Comparison of ENCODE assay signal across 8 mouse cellular contexts in genomic region chr5:36712553-36713534, GRCm38 (mm10). TPM values are rescaled to one million over a fixed set of nuclear protein-coding genes. Genes with fewer than 3 reads are reported as not detected.
DNase-seq lines count a peak whose midpoint lies in the region; ATAC-seq lines count a peak whose summit lies in the region.

No protein-coding gene starts in this region.

- no peak overlapping the region for H3K27ac ChIP-seq in hindbrain, embryonic 15.5 days (replicated peaks)
- H3K27ac ChIP-seq in liver, embryonic 12.5 days = peak overlapping the region; percentile 89
- peak overlapping the region; percentile 80 for H3K27ac ChIP-seq in stomach, embryonic 15.5 days

- peak; percentile 30 to 52 for DNase-seq in layer of hippocampus, postnatal 10 days (ENCODE audit: low spot score in 2 of 2)
- DNase-seq in layer of hippocampus, adult 9-10 months (ENCODE audit: low spot score) = no peak
- peak; percentile 72 for DNase-seq in cerebellum, adult 9-11 months
- peak; percentile 93 to 94 for DNase-seq in gastrocnemius, adult 8-10 months (ENCODE audit: low spot score in 2 of 2)

- H3K4me3 ChIP-seq in hindbrain, embryonic 15.5 days = 0 out of 2 replicates have a peak overlapping the region, but pooled peaks have one; percentile 15
- H3K4me3 ChIP-seq in liver, embryonic 12.5 days = peak overlapping the region; percentile 61
- H3K4me3 ChIP-seq in stomach, embryonic 15.5 days (replicated peaks) = peak overlapping the region; percentile 37

- H3K36me3 ChIP-seq in hindbrain, embryonic 15.5 days = no peaks in the 10 kb centered on the region
- H3K36me3 ChIP-seq in liver, embryonic 12.5 days = no peaks in the 10 kb centered on the region
- no peaks in the 10 kb centered on the region for H3K36me3 ChIP-seq in stomach, embryonic 15.5 days

- peak overlapping the region; percentile 21 for H3K9ac ChIP-seq in hindbrain, embryonic 15.5 days
- H3K9ac ChIP-seq in liver, embryonic 12.5 days = peak overlapping the region; percentile 68
- H3K9ac ChIP-seq in stomach, embryonic 15.5 days = no peak overlapping the region; the same call in 1 of the 2 replicates

- peak; percentile 75; the same call in 1 of the 2 replicates for ATAC-seq in hindbrain, embryonic 15.5 days (ENCODE audit: low FRiP score, low read depth)
- ATAC-seq in liver, embryonic 12.5 days = peak; percentile 97
- ATAC-seq in monocyte, adult 5-6 weeks (replicated peaks; ENCODE audit: insufficient number of reproducible peaks, low FRiP score, low TSS enrichment, poor library complexity, severe bottlenecking) = peak; percentile 95
- peak; percentile 94 for ATAC-seq in stomach, embryonic 15.5 days (ENCODE audit: insufficient read depth, low FRiP score, low read depth)

- H3K4me1 ChIP-seq in hindbrain, embryonic 15.5 days (replicated peaks) = peaks cover 9% of the 10 kb centered on the region
- H3K4me1 ChIP-seq in liver, embryonic 12.5 days = peaks cover 54% of the 10 kb centered on the region
- H3K4me1 ChIP-seq in stomach, embryonic 15.5 days = peaks cover 8% of the 10 kb centered on the region; the same call in 1 of the 2 replicates

- H3K27me3 ChIP-seq in hindbrain, embryonic 15.5 days = no peaks in the 10 kb centered on the region; the same call in 1 of the 2 replicates
- H3K27me3 ChIP-seq in liver, embryonic 12.5 days (replicated peaks) = peaks cover 34% of the 10 kb centered on the region
- H3K27me3 ChIP-seq in stomach, embryonic 15.5 days (replicated peaks) = no peaks in the 10 kb centered on the region

- peak overlapping the region; percentile 47 for H3K4me2 ChIP-seq in hindbrain, embryonic 15.5 days
- peak overlapping the region; percentile 89 for H3K4me2 ChIP-seq in liver, embryonic 12.5 days
- peak overlapping the region; percentile 66 for H3K4me2 ChIP-seq in stomach, embryonic 15.5 days

- 9% methylated on average over 31 of the region's 31 CpGs for WGBS in hindbrain, embryonic 15.5 days
- 10% methylated on average over 31 of the region's 31 CpGs for WGBS in liver, embryonic 12.5 days (ENCODE audit: insufficient replicate concordance)
- 6% methylated on average over 31 of the region's 31 CpGs for WGBS in stomach, embryonic 15.5 days

- H3K9me3 ChIP-seq in hindbrain, embryonic 15.5 days = no peaks in the 10 kb centered on the region
- H3K9me3 ChIP-seq in liver, embryonic 12.5 days (replicated peaks) = no peaks in the 10 kb centered on the region
- H3K9me3 ChIP-seq in stomach, embryonic 15.5 days = no peaks in the 10 kb centered on the region

RNA-seq across cellular contexts. Expression of gene D5Ertd579e, which starts 17.0 kb away (rescaled TPM):
- total RNA-seq in layer of hippocampus, postnatal 10 days (2021) = 100 to 1,000 TPM in 1 of 2 experiments, 10 to 100 TPM in 1; 99.8 to 117 TPM
- 10 to 100 TPM; 75.9 to 99.5 (median 81.1) TPM for total RNA-seq in gastrocnemius, adult 8-10 months (2022)
- 33.3 and 33.6 TPM in 2 replicates for polyA plus RNA-seq in hindbrain, embryonic 15.5 days (2015; fragmentation: Nextera tagmentation; extraction: Ambion mirVana)
- polyA plus RNA-seq in liver, embryonic 12.5 days (2016; fragmentation: Nextera tagmentation; extraction: Ambion mirVana) = 28.2 and 28.5 TPM in 2 replicates
- 47.6 to 61.5 TPM (median 57.5 TPM) in 3 replicates for total RNA-seq in monocyte, adult 5-6 weeks (2017)
- polyA plus RNA-seq in stomach, embryonic 15.5 days (2015; fragmentation: Nextera tagmentation; extraction: Ambion mirVana) = 19.6 and 20.0 TPM in 2 replicates

RNA-seq across cellular contexts. Expression of gene Bloc1s4, which starts 35.6 kb away (rescaled TPM):
- total RNA-seq in layer of hippocampus, postnatal 10 days (2021) = 10 to 100 TPM; 18.0 to 19.8 TPM
- 10 to 100 TPM in 1 of 4 experiments, 1 to 10 TPM in 3; 8.0 to 10.8 (median 9.0) TPM for total RNA-seq in gastrocnemius, adult 8-10 months (2022)
- polyA plus RNA-seq in hindbrain, embryonic 15.5 days (2015; fragmentation: Nextera tagmentation; extraction: Ambion mirVana) = 27.8 and 28.0 TPM in 2 replicates
- polyA plus RNA-seq in liver, embryonic 12.5 days (2016; fragmentation: Nextera tagmentation; extraction: Ambion mirVana) = 23.7 and 26.8 TPM in 2 replicates
- 17.5 to 38.1 TPM (median 29.6 TPM) in 3 replicates for total RNA-seq in monocyte, adult 5-6 weeks (2017)
- 23.2 and 26.3 TPM in 2 replicates for polyA plus RNA-seq in stomach, embryonic 15.5 days (2015; fragmentation: Nextera tagmentation; extraction: Ambion mirVana)
